Mouse (Mus musculus): ENCODE results near the gene Srp68.
A peak's percentile ranks its signal among the peaks of the same experiment; 100 is the strongest.

Srp68 gene

GRCm38 (mm10) chr11:116274045-116274666 is at the start of gene Srp68:
TSS of gene Srp68 (minus strand) at chr11:116274217.
- DNase-seq (ENCODE audit: low spot score in 2 of 2): peak; percentile 81 to 87

- DNase-seq (ENCODE audit: low spot score in 2 of 2): peak; percentile 67 to 96
Observed at GRCm38 (mm10) chr11:116318719-116319659, 45.0 kb upstream of the Srp68 start.

- no peak for DNase-seq (ENCODE audit: low spot score in 2 of 2)
Observed at GRCm38 (mm10) chr11:116312359-116312758, 38.3 kb upstream of the Srp68 start.

DNA sequence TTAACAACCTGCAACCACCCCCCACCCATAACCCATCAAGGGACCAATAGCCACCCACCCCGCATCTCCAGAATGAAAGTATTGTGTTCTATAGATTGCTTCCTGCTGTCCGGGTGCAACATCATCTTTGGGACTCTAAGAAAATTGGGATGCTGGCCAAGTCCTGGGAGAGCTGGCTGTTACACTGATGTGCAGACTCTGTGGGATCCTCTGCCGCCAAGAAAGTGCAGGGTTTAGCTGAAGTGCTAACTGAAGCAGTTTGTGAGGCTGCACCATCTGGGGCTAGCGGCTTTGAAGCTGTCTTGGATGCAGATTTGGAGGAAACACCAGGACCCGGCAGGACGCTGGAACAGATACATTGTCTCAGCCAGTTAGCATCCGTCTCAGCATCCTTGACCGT is 37.2 kb upstream of the Srp68 start:
- no peak for DNase-seq (ENCODE audit: low spot score in 2 of 2)

DNA sequence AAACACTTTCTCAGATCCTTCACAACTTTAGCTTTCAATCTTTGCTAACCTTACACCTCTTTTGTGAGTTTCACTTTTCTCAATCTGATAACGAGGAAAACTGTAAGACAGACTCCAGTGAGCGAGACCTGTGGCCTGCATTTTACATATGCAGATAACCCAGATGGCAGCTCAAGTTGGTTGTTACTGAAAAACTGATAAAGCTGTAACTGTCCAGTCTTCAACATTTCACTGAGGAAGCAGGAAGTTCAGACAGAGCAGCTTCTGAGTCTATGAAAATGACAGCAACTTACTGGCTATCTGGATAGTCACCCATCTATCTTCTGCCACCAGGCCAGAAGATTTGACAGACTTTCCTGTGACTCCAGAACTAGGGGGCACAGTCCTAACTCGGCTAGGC is 35.6 kb upstream of the Srp68 start:
- DNase-seq (ENCODE audit: low spot score in 2 of 2): no peak

DNA sequence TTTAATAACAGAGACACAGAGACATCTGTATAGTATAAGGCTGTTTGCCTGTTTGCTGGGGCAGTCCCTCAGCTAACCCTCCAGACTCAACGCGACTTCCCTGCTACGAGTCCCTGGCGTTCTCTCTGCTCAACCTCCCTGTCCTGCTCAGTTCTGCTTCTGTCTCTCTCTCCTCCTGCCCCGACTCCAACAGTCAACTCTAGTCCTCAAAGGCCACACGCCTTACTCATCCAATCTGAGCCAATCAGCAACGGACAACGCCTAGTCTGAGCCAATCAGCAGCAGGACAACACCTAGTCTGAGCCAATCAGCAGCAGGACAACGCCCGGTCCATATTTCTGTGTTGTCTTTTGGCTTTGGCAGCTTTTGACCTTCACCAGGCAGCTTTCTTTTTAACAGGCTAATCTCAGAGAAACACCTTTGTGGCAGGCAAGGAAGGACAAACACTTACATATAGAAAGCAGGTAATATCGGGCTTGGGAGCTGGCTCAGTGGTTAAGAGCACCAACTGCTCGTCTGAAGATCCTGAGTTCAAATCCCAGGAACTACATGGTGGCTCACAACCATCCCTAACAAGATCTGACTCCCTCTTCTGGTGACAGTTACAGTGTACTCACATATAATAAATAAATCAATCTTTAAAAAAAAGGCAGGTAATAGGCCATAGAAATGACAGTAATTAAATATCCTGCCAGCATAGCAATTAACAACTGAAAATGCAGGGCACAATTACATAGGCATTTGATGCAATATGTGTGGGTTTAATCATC is 33.9 kb upstream of the Srp68 start:
- DNase-seq (ENCODE audit: low spot score in 2 of 2): no peak

DNA sequence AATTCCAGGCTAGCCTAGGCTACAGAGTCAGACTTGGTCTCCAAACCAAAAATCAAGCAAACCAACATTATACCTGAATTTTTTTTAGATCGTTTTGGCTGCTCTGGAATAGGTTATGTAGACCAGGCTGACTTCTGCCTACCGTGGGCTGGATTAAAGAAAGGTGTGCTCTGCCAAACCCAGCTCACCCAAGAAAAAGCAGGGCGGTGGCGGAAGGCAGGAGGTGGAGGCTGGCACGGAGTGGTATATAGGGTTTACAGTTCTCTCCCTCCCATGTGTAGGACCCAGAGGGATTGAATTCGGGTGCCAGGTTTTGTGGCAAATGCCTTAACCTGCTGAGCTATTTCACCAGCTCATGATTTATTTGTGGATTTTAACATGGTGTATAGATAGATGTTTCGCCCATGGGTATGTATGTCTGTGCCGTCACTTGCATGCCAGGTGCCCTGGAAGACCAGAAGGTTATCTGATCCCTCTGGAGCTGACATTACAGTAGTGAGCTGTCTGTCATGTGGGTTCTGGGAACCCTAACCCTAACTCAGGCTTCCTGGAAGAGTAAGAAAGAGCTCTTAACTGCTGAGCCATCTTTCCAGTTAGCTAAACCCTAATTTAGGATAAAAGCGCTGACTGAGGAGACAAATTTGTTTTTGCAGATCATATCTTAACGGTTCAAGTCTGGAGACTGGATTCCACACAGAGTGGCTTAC is 33.2 kb upstream of the Srp68 start, which contains the start of gene Exoc7:
Gene Exoc7, minus strand, starts transcription at position 215 of the 707 bp plus-strand sequence.
- DNase-seq (ENCODE audit: low spot score in 2 of 2): no peak

DNA sequence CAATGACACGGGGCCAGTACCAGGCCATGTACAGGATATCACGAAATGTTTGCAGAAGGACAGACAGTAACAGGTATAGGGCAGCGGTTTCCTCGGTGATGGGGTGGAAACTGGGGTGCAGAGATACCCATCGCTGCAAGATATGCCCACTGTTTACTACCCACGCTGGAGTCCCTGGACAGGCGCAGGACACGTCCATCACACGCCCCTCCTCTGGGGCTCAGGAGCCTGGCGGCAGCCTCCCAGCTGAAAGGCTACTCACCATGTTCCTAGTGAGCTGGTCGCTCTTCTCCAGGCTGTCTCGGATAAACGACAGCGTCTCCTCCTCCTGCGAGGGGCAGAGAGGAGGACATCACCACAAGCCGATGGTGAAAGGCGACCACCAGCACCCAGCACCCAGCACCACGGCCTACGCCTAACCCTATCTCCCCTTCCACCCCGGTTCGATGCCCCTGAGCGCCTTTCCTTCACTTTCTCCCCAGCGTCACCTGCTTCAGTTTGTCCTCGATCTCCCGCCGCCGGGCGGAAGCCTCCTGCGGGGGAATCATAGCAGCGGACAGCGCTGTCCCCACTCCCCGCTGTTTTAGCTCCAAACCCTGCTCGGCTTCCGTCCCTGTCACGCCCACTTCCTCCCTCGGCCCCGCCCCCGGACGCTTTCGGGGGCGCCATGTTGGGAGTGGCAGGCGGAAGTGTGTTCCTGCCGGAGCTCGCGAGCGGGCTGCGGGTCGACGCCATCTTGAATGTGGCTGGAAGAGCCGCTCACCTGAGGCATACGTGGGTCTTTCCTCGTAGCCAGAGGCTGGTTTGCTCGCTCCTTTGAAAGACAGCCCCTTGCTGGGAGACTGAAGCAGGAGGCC is 32.3 kb upstream of the Srp68 start:
- peak; percentile 93 to 95 for DNase-seq (ENCODE audit: low spot score in 2 of 2)

DNA sequence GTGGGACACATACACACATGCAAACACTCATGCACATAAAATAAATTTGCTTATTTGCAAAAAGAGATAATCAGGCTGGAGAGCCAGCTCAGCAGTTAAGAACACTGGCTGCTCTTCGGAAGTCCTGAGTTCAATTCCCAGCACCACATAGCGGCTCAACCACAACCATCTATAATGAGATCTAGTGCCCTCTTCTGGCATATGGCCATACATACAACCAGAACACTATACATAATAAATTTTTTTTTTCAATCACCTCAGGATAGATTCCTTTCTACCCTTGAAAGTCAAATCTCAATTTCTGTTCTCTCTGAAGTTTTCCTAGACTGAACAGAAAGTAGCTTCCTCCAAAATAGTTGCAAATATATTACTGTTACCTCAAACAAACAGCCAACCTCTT is 31.4 kb upstream of the Srp68 start:
- no peak for DNase-seq (ENCODE audit: low spot score in 2 of 2)

DNA sequence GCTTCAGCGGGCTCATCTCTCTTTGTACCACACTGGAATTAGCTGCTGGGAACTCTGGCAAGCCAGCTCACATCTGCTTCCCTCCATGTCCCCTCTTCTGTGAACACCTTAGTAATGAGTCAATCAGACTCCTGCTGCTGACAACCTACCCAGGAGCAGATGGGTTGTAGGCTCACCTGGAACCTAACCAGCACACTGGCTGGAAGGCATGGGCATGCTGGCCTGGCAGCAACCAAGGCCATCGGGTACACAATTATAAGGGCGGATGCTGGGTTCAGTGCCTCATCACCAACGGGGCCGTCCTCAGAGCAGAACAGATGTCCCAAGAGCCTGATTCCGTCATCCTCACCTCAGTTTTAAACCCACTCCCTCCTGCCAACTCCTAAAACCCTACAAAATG is 24.6 kb upstream of the Srp68 start:
- DNase-seq (ENCODE audit: low spot score in 2 of 2): no peak

DNA sequence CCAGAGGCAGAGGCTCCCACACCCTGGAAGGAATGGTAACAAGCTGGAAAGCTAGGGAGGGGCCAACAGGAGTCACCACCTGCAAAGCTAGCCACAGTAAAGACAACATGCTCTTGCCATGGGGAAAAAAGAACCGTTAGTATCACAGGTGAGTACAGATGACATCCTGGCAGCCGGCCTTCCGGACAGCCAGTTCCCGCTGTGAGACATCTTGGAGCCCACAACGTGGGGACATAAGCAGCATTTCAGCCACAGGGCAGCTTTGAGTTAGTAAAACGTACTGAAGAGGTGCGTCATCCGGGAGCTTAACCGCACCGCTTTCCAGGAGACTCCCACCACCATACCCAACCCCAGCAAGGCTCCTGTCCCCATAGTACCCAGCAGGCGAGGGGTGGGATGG is 24.2 kb upstream of the Srp68 start:
- DNase-seq (ENCODE audit: low spot score in 2 of 2): no peak

- DNase-seq (ENCODE audit: low spot score in 2 of 2): no peak
Observed at GRCm38 (mm10) chr11:116297017-116297416, 23.0 kb upstream of the Srp68 start.

- DNase-seq (ENCODE audit: low spot score in 2 of 2): no peak
Observed at GRCm38 (mm10) chr11:116296191-116296734, 22.2 kb upstream of the Srp68 start.

DNA sequence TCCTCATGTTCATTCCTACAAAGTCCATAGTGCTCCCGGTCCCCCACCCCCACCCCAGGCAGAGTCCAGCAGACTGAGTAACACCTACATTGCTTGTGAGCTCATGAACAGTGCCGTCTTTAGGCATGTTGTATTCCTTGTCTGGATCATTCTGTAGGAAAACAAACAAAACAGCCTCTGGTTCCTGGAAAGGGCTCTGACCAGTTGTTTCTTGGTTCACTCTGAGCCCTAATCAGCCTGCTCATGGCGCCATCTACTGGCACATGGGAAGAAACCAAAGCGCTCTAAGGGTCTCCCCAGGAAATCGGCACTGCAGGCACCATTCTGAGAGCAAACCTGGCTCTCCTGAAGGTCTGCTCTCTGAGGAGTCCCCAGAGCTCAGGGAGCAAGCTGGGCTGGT is 20.3 kb upstream of the Srp68 start:
- peak in 1 of 2 experiments; percentile 52 for DNase-seq (ENCODE audit: low spot score in 2 of 2)

- no peak for DNase-seq (ENCODE audit: low spot score in 2 of 2)
Observed at GRCm38 (mm10) chr11:116293538-116294137, 19.6 kb upstream of the Srp68 start.

DNA sequence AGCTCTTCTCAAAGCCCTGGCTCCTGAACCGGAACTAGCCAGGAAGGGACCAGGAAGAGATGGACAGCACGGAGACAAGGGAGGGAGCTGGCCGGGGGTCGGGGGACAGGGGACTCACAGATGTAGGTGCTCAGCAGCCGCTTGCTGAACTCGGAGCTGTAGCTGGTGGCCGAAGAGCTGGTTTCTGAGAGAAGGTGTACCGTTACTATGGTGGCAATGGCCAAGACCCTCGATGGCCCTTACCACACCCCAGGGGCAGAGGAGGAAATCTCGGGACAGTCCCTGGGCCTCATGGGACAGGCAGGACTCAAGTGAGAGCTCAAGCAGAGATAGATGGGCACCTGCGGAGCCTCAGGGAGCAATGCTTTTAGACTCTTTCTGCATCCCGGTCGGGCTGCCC is 18.4 kb upstream of the Srp68 start:
- no peak for DNase-seq (ENCODE audit: low spot score in 2 of 2)

DNA sequence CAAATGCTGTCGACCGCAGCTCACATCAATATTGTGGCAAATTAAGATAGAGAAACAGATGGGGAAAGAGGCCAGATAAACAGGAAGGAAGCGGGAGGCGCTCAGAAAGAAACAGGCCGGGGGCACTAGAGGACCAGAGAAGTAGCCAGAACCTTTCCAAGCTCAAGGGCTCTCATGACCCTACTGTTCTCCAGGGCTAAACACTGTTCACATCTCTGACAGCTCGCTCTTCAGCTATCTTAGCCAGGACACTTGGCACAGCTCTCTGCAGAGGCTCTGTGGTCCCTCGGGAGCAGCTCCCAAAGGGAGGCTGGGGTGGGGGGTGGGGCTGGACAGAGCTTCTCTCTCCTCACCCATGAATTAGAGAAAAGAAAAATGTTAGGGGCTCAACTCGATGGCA is 16.5 kb upstream of the Srp68 start:
- no peak for DNase-seq (ENCODE audit: low spot score in 2 of 2)

DNA sequence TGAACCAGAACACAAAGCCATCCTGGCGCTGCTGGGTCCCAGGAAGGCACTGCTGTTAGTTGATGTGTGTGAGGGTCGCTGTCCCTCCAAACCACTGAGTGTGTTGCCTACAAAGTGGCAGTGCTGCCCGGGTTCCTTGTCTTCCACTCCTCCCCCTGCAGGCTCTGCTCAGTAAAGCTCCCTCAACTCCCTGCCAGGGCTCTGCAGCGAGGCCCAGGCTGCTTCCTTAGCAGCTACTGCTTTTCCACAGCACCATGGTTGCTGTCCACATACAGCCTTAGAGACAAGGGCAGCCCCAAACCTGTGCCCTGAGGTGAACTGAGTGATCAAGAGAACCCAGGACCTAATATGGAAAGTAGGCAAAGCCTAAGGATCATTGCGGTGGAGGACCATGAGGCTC is 13.3 kb upstream of the Srp68 start:
- no peak for DNase-seq (ENCODE audit: low spot score in 2 of 2)

- DNase-seq (ENCODE audit: low spot score in 2 of 2): no peak
Observed at GRCm38 (mm10) chr11:116285770-116286191, 11.8 kb upstream of the Srp68 start.

DNA sequence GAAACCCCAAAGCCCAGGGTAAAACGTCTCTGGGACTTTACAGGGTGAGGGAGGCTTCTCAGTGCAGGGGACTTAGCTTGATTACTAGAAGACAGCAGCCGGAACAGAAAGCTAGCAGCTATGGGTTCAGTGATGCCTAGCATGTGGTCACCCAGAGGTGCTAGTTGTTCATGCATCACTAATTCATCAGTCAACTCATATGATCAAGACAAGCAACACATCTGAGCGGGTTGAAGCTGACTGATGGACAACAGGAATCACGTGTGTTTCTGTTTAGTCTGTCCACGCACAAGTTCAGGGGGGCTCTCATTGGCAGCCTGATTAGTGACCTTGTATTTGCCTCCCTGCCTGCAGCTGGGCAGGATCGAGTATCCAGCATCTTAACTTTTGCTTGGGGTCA is 10.0 kb upstream of the Srp68 start:
- DNase-seq (ENCODE audit: low spot score in 2 of 2): no peak
